Mouse (Mus musculus) layer of hippocampus, adult 9-11 months (tissue): ENCODE measurements around the gene Herc3.
"Not testable (repeated sequence)": the region's sequence is repeated elsewhere in the genome, so short reads cannot be mapped to it uniquely, and the experiment has no call there.

Experiments
- DNase-seq: peaks from one replicate; pipeline ENCODE4 v3.0.0; 2022

Gene Herc3

GRCm38 (mm10) chr6:58862446-58862993 lies 31.3 kb downstream of the Herc3 start:
- no peak for DNase-seq

- DNase-seq: no peak
Observed at GRCm38 (mm10) chr6:58863631-58864235, 32.5 kb downstream of the Herc3 start.

- DNase-seq: not testable (repeated sequence)
Observed at GRCm38 (mm10) chr6:58867858-58868257, 36.6 kb downstream of the Herc3 start.

GRCm38 (mm10) chr6:58879572-58879971 lies 48.3 kb downstream of the Herc3 start:
- DNase-seq: no peak

GRCm38 (mm10) chr6:58879987-58880386 lies 48.7 kb downstream of the Herc3 start:
- DNase-seq: no peak

- DNase-seq: no peak
Observed at GRCm38 (mm10) chr6:58880861-58881260, 49.6 kb downstream of the Herc3 start.

GRCm38 (mm10) chr6:58881363-58881762 lies 50.1 kb downstream of the Herc3 start:
- DNase-seq: no peak

GRCm38 (mm10) chr6:58882271-58882670 lies 51.0 kb downstream of the Herc3 start:
- DNase-seq: no peak

GRCm38 (mm10) chr6:58889917-58890316 lies 58.7 kb downstream of the Herc3 start:
- DNase-seq: no peak

GRCm38 (mm10) chr6:58893307-58893706 lies 62.0 kb downstream of the Herc3 start:
- DNase-seq: no peak

- no peak for DNase-seq
Observed at GRCm38 (mm10) chr6:58894994-58895393, 63.7 kb downstream of the Herc3 start.

- DNase-seq: no peak
Observed at GRCm38 (mm10) chr6:58896648-58897047, 65.4 kb downstream of the Herc3 start.

GRCm38 (mm10) chr6:58899076-58899475 lies 67.8 kb downstream of the Herc3 start:
- DNase-seq: no peak

GRCm38 (mm10) chr6:58900536-58900935 lies 69.3 kb downstream of the Herc3 start:
- DNase-seq: no peak

GRCm38 (mm10) chr6:58903171-58903570 lies 71.9 kb downstream of the Herc3 start:
- peak; percentile 63 for DNase-seq

GRCm38 (mm10) chr6:58904551-58904950 lies 73.3 kb downstream of the Herc3 start:
- no peak for DNase-seq

- peak; percentile 87 for DNase-seq
Observed at GRCm38 (mm10) chr6:58906852-58907261, 75.6 kb downstream of the Herc3 start, which contains the start of gene Nap1l5. Nap1l5 (minus strand) TSS chr6:58907076.

- no peak for DNase-seq
Observed at GRCm38 (mm10) chr6:58907336-58907735, 76.1 kb downstream of the Herc3 start.

GRCm38 (mm10) chr6:58907791-58908190 lies 76.5 kb downstream of the Herc3 start:
- no peak for DNase-seq

GRCm38 (mm10) chr6:58912842-58913241 lies 81.6 kb downstream of the Herc3 start:
- DNase-seq: no peak

- no peak for DNase-seq
Observed at GRCm38 (mm10) chr6:58913551-58913950, 82.3 kb downstream of the Herc3 start.

GRCm38 (mm10) chr6:58913971-58914370 lies 82.7 kb downstream of the Herc3 start:
- no peak for DNase-seq

- DNase-seq: no peak
Observed at GRCm38 (mm10) chr6:58916498-58916897, 85.2 kb downstream of the Herc3 start.

- no peak for DNase-seq
Observed at GRCm38 (mm10) chr6:58920735-58921134, 89.5 kb downstream of the Herc3 start.

- DNase-seq: no peak
Observed at GRCm38 (mm10) chr6:58921623-58922022, 90.4 kb downstream of the Herc3 start.
